Mouse (Mus musculus): ENCODE measurements around the gene Tgfbrap1.

DNA sequence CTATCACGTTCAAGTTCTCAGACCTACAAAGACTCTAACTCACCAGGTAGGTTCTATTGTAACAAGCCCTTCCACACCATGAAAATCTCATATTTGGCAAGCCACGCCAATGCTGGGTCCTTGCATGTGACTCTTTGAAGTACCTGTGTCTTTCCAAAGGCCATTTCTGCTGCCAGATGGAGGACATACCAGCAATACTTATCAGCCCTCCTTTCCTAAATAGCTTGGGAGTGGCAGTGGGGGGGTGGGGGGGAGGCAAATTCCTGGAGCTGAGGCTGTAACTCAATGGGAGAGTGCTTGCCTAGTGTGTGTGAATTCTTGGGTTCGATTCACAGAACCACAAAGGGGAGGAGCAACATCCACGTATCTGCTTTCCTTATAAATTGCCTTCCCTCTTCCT, 26.3 kb upstream of the Tgfbrap1 start:
- 0 out of 2 replicates have a peak, but pooled peaks have one; percentile 16 for TF ChIP-seq EP300 (IDR thresholded peaks at IDR 0.05; ENCODE audit: low read depth)
- no peak for TF ChIP-seq CTCF (IDR thresholded peaks at IDR 0.05; ENCODE audit: low read depth)
